Mouse (Mus musculus) urinary bladder, postnatal 36 days (tissue): Measurements from ENCODE around the gene Apaf1.

Experiments used
- DNase-seq, 2 experiments: peaks; one replicate each; pipeline ENCODE4 v3.0.0; 2022; ENCODE audit warnings: low spot score in 2 of 2, mixed read lengths in 1 of 2

Apaf1 gene

GRCm38 (mm10) chr10:90981811-90982210 lies 100.8 kb downstream of the Apaf1 start:
- no peak for DNase-seq

GRCm38 (mm10) chr10:90974491-90974890 lies 108.1 kb downstream of the Apaf1 start:
- DNase-seq = no peak

GRCm38 (mm10) chr10:90974084-90974483 lies 108.5 kb downstream of the Apaf1 start:
- DNase-seq = no peak

GRCm38 (mm10) chr10:90970560-90970959 lies 112.0 kb downstream of the Apaf1 start:
- DNase-seq = no peak

GRCm38 (mm10) chr10:90969355-90970174 lies 113.0 kb downstream of the Apaf1 start:
- DNase-seq = peak in 1 of 2 experiments; percentile 8

GRCm38 (mm10) chr10:90968247-90968646 lies 114.3 kb downstream of the Apaf1 start:
- no peak for DNase-seq

- no peak for DNase-seq
Observed at GRCm38 (mm10) chr10:90966821-90967220, 115.7 kb downstream of the Apaf1 start.

GRCm38 (mm10) chr10:90965671-90966315 lies 116.8 kb downstream of the Apaf1 start:
- no peak for DNase-seq

- no peak for DNase-seq
Observed at GRCm38 (mm10) chr10:90964511-90964910, 118.1 kb downstream of the Apaf1 start.

- no peak for DNase-seq
Observed at GRCm38 (mm10) chr10:90960374-90960773, 122.2 kb downstream of the Apaf1 start.

- DNase-seq = no peak
Observed at GRCm38 (mm10) chr10:90953821-90954220, 128.7 kb downstream of the Apaf1 start.

- no peak for DNase-seq
Observed at GRCm38 (mm10) chr10:90953103-90953709, 129.4 kb downstream of the Apaf1 start.

GRCm38 (mm10) chr10:90947608-90948373 lies 134.8 kb downstream of the Apaf1 start:
- DNase-seq = no peak

GRCm38 (mm10) chr10:90947043-90947442 lies 135.5 kb downstream of the Apaf1 start:
- no peak for DNase-seq

GRCm38 (mm10) chr10:90942001-90942700 lies 140.4 kb downstream of the Apaf1 start:
- DNase-seq = no peak

GRCm38 (mm10) chr10:90940521-90941520 lies 141.7 kb downstream of the Apaf1 start:
- no peak for DNase-seq
